Mouse (Mus musculus): ENCODE results near the gene Rab6b.

Rab6b gene

GRCm38 (mm10) chr9:103205786-103206185, 94.2 kb downstream of the Rab6b start:
- DNase-seq (ENCODE audit: low read depth, low spot score): no peak

DNA sequence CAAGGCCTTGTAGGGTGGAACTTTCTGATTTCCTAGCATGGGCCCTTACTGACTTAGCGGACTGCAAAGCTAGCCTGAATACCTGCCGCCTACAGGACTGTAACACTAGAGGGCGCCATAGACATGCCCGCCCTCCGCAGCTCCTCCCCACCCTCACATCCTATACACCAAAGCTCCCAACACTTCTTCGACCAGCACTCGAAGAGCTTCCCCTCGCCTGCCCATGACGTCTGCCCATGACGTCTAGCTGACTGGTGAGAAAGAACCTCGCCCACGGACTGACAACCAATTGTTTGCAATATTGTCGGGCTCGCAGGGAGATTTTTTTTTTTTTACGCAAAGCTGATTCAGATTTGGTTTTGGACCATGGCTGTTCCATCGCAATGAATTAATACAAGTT, 96.3 kb downstream of the Rab6b start:
- peak; percentile 68 for DNase-seq (ENCODE audit: low read depth, low spot score)

GRCm38 (mm10) chr9:103208802-103209423, 97.3 kb downstream of the Rab6b start:
- no peak for DNase-seq (ENCODE audit: low read depth, low spot score)

DNA sequence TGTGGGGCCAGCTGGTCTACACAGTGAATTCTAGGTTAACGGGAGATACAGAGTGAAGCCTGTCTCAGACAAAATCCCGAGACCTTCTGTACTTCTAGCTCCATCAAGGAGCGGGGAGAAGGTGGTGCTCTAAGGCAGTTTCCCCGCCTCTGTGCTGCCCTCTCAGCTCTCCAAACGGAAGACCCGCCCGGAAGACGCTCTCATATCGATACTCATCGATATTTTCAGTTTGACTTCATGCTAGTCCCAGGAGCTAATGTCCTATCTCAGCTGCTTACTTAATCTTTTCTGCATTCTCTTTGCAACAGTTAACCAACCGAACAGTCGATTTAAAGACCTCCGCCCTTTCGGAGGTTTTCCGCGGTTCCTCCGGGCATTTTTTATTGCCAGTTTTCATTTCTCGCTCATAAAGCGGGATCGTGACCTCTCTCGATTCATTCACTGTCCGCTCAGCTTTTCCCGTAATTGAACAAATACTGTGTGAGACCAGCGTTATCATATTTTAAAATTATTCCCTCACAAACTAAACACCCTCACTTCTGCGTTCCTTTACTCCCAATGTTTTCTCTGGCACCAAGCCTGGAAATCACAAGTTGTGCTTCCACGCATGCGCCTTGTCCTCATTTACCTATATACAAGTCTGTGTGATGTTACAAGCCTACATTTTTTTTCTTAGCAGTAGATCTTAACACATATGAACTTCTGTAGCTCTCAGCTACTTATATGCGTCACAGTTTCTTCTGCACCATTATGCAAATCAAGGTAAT, 101.2 kb downstream of the Rab6b start:
- DNase-seq (ENCODE audit: low read depth, low spot score): no peak

DNA sequence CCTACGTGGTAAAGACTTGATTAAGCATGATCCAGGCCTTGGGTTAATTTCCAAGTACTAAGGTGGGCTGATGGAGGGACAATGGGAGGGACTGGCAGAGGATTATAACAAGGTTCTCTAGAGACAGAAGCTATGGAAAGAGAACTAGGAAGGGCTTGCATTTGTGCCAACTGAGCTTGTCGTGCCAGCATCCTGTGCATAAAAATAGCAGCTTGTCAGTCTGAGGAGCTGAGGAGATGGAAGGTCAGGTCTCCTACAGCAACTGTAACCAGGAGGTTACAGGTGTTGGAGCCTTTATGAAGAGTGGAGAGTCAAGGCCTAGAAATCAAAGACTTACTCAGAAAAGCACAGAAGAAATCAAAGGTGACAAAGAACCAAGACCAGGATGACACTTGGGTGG, 102.0 kb downstream of the Rab6b start:
- no peak for DNase-seq (ENCODE audit: low read depth, low spot score)

- no peak for DNase-seq (ENCODE audit: low read depth, low spot score)
These were observed 102.7 kb downstream of the Rab6b start for GRCm38 (mm10) chr9:103214281-103214680.

GRCm38 (mm10) chr9:103224721-103225120, 113.1 kb downstream of the Rab6b start:
- no peak for DNase-seq (ENCODE audit: low read depth, low spot score)

DNA sequence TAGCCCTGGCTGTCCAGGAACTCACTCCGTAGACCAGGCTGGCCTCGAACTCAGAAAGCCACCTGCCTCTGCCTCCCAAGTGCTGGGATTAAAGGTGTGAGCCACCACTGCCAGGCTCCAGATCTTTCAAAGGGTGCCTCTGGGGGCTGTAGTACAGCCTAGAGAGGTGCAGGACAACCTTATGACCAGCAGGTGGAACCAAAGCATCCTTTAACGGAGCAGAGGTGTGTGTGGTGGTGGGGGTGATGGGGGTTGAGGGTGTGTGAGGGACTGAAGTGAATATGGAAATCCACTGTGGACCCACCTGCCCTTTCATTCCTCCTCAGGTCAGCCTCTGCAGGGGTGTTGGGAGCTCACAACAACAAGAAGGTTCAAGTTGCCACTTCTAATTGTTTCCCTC, 113.9 kb downstream of the Rab6b start:
- no peak for DNase-seq (ENCODE audit: low read depth, low spot score)

- no peak for DNase-seq (ENCODE audit: low read depth, low spot score)
These were observed 115.2 kb downstream of the Rab6b start for GRCm38 (mm10) chr9:103226806-103227205.

DNA sequence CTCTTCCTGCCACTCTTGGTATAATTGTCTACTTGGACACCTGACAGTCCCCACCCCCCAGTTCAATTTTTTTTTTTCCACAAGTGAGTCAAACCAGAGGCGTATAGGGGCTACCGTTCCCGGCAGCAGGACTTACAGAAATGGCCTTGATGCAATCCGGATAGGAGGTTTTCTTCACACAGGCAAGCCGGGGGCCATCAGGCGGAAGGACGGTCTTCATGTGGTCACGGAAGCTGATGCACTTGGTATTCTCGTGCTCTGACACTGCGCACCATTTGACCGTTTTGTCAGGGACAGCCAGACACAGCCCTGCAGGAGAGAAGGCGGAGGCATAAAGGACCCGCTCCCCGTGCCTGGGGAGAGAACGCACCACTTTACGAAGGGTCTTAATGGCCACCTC, 116.2 kb downstream of the Rab6b start:
- no peak for DNase-seq (ENCODE audit: low read depth, low spot score)

GRCm38 (mm10) chr9:103228370-103229003, 116.9 kb downstream of the Rab6b start:
- DNase-seq (ENCODE audit: low read depth, low spot score): no peak

DNA sequence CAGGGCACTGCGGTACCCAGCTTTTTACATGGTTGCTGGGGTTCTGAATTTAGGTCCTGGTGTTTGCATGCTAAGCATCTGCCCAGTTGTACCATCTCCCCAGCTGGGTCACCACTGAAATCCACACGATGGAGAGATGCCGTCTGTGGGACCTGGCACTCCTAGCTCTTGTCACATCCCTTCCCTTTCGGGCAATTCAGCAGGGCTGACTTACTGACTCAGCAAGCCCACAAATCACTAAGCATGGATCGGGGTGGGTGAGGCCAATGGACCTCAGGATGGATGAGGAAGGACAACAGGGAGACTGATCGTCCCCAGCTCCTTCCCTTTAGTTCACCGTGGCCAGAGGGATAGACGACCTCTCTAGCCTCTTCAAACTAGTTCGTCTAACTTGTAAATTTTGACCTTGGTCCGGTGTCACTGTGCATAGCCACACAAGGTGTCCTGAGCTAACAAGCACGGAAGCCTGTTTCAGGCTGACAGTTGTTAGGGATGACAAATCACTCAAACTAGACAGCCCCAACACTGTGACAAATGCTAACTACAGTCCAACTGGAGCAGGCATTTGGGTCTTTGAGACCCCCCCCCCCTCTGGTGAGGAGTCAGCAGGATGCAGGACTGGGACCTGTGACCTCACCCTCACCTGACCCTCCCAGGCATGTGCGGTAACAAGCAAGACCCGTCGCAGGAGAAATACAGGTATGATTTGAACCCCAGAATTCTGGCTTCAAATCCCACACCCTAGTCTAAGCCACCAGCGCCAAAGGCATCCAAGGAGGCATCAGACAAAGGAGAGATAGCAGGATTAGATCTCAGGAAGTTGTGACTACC, 117.7 kb downstream of the Rab6b start:
- DNase-seq (ENCODE audit: low read depth, low spot score): no peak

- no peak for DNase-seq (ENCODE audit: low read depth, low spot score)
These were observed 118.8 kb downstream of the Rab6b start, which contains the start of the genes Gm20425 and Trf for GRCm38 (mm10) chr9:103230151-103230951. TSS of gene Gm20425 (minus strand) at chr9:103230307. TSS of gene Trf (minus strand) at chr9:103230444.

GRCm38 (mm10) chr9:103232232-103233005, 120.8 kb downstream of the Rab6b start:
- no peak for DNase-seq (ENCODE audit: low read depth, low spot score)

GRCm38 (mm10) chr9:103233006-103233395, 121.4 kb downstream of the Rab6b start:
- no peak for DNase-seq (ENCODE audit: low read depth, low spot score)

- DNase-seq (ENCODE audit: low read depth, low spot score): no peak
These were observed 122.5 kb downstream of the Rab6b start for GRCm38 (mm10) chr9:103234059-103234458.

DNA sequence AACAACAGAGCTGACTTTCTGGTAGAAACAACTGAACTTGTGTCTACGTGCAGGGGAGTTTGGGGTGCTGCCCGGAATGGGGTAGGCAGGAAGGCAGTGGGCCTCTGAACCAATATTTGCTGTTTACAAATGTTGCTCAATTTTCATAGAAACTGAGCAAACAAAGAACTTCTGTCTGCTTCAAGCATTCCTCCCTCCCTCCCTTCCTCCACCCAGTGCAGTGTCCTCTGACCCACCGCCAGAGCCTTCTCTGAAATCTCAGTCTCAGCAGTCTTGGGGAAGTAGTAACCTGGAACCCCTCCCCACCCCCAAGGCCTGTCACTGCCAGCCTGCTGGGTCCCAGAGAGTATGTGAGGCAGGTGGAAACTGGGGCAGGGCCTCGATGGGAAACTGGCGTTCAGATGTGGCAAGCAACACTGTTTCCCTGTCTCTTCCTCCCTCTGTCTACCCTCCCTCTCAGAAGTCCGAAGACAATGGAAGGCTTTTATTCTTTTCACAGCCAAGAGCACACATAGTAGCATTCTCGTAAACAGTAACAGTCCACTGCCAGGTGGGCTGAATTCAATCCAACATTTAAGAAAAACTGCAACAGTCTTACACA, 123.1 kb downstream of the Rab6b start:
- no peak for DNase-seq (ENCODE audit: low read depth, low spot score)
